Mouse (Mus musculus): ENCODE data around the gene Hist1h2bh.

DNA sequence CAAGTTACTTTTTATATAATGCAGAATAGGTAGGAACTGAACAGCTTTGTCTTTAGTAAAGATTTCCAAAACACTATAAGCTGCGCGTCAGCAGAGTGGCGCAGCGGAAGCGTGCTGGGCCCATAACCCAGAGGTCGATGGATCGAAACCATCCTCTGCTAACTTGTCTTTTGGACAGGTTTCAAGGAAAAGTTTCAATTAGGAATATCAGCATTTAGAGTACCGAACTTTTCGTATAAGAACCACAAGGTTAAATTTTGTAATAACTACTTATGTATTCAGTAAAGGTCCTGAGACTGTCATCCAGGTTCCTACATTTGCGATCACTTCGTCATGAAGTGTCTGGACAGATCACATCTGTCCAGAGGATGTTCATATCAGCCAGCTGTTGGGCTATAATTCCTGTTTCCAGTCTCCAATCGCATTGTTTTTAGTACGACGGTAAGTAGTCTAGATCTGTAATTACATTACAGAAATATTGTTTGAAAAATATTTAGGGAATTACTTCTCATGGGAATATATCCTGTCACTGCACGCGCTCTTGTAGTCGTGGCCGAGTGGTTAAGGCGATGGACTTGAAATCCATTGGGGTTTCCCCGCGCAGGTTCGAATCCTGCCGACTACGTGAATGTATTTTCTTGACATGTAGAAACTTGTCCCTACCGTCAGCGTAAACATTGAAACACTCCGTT, 25.4 kb downstream of the Hist1h2bh start:
- TF ChIP-seq CTCF (IDR thresholded peaks at IDR 0.05; ENCODE audit: low read depth, low read length) (no peak), POLR2A (IDR thresholded peaks at IDR 0.05; ENCODE audit: insufficient read depth, low read length) (no peak), EP300 (IDR thresholded peaks at IDR 0.05; ENCODE audit: insufficient read depth, low read depth, low read length) (0 out of 2 replicates have a peak, but pooled peaks have one; percentile 34)
